Mouse (Mus musculus) adrenal gland, adult 8-10 months (tissue): ENCODE data around the gene Trdmt1. TPM values are rescaled to one million over a fixed set of nuclear protein-coding genes. Genes with fewer than 3 reads are reported as not detected.

Source experiments
- DNase-seq: peaks from one replicate; pipeline ENCODE4 v3.0.0; 2022
- total RNA-seq, 4 experiments: library from RNA; stranded (reverse); gene quantifications; 2 replicates each; pipeline ENCODE4 v1.2.4; 2022

The Trdmt1 gene
- total RNA-seq, 4 experiments from 2014 or later = 3.6 to 8.0 (median 5.1) TPM

DNA sequence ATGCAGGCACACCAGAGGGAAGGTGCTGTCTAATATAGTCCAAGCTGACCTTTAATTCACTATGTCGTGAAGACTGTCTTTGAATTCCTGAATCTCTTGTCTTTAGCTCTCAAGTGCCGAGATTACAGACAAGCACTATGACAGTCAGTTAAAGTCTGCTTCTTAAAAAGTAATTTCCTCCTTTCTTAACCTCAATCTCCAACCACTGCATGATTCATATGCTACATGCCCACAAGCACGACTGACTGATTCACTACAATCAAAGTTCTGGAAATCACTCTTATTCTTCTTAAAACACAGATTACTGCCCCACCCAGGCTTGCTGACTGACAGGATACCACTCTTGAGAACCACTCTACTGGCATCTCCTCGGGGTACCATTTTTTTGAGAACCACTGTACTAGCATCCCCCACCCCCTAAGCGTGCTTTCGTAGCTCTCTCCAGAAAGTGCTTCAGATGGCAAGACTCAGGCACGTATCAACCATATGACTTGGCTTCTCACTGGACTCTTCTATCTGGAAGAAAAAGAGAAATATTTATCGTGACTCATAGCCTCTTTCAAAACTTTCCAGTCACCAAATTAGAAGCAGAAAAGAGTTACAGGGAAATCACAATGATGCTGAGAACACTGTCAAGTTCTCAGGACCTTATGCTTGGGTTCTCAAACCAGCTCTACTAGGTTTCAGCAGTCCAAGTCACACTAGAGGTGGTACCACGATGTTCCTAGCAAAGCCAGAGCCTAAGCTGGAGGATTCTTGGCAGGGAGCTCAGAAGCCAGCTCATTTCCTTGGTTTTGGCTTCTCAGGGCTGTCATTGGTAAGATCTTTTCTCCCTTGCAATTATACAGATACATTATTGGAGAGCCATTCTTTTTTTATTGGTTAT is 12.9 kb upstream of the Trdmt1 start:
- no peak for DNase-seq

DNA sequence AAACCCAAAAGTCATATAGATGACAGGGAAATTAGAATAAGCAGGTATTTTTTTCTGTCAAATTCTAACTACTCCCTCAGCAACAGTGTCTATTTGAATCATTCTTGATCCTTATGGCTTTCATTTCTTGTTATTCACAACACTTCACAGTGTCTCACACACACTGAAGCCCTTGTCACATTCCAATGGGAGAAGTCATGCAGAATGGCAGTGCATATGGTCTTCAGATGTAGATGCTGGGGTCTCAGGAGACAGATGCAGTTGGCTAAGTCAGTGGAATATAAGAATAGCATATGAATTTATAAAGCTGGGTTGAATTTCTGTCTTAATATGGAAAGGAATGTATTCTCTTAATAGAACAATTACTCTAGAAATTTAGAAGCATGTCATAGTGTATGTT is 11.8 kb upstream of the Trdmt1 start:
- no peak for DNase-seq

- DNase-seq = no peak
Measured at GRCm38 (mm10) chr2:13553966-13554365, 9.5 kb upstream of the Trdmt1 start.

DNA sequence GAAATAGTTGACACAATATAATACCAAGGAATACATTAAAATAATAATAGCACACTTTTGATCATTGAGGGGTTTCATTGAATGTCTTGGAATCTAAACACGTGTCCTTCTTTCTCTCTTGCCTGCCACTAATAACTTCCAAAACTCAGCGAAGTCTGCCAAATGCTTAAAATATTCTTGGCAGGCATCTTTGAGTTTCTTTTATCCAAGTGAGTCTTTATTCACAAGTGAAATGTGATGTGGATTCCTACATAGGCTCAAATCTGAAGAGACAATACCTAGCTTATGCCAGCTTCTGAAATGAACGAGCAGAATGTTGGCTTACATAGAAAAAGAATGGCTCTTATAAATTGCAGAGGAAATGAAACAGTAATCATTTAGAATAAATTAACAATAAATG is 4.3 kb upstream of the Trdmt1 start:
- no peak for DNase-seq

GRCm38 (mm10) chr2:13543519-13544124 is 846 bp downstream of the Trdmt1 start:
- DNase-seq = no peak

DNA sequence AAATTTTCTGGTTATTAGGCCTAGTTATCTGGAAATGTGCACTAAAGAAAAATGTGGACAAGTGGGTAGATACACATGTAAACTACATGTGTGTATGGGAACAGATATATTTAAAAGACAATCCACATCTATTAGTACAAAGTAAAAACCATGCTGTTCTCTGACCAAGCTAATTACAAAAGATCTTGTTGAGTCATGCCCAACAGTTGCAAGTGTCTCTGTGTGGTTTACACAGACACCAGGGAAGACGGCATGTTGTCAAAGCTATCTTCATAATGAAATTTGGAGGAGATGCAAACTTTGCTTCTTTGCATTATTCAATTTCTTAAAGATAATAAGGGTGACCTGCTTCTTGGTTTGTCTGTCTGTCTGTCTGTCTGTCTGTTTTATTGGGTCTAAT is 4.6 kb downstream of the Trdmt1 start:
- no peak for DNase-seq

- no peak for DNase-seq
Measured at GRCm38 (mm10) chr2:13538704-13539377, 5.6 kb downstream of the Trdmt1 start.

DNA sequence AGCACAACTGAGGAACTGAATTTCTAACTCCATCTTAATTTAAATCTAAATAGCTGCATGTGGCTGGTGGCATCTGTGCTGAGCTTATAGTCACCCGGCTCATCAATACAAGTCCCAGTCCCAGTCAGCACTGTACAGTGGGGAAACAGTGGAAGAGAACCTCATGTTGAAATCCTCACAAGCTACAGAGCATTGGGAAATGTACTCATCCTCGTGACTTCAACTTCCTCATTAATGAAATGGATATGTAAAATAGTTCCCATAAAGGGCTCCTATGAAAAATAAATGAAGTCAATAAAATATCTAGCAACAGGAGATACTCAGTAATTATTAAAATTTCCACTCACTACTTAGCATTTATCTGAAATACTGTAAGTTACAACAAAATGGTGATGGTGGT is 6.2 kb downstream of the Trdmt1 start:
- no peak for DNase-seq

DNA sequence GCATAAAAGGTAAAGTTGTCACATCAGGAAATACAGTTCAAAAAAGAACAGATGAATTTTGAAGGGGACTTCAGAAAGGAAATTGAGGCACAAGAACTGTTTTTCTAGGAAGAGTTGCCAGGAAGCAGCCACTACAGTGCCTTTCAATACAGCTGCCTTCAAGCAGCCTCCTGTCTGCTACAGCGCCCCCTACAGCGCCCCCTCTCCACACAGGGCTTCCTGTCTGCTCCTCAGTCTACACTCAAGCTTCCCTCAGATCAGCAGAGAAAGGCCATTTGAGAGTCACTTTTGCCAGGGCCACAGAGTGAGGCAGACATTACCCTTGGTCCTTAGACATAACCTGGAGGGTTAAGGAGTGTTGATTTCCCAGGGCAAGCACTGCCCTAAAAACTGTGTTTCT is 6.7 kb downstream of the Trdmt1 start:
- DNase-seq = no peak

GRCm38 (mm10) chr2:13536747-13537146 is 7.7 kb downstream of the Trdmt1 start:
- DNase-seq = no peak

GRCm38 (mm10) chr2:13530639-13531038 is 13.8 kb downstream of the Trdmt1 start:
- DNase-seq = no peak

DNA sequence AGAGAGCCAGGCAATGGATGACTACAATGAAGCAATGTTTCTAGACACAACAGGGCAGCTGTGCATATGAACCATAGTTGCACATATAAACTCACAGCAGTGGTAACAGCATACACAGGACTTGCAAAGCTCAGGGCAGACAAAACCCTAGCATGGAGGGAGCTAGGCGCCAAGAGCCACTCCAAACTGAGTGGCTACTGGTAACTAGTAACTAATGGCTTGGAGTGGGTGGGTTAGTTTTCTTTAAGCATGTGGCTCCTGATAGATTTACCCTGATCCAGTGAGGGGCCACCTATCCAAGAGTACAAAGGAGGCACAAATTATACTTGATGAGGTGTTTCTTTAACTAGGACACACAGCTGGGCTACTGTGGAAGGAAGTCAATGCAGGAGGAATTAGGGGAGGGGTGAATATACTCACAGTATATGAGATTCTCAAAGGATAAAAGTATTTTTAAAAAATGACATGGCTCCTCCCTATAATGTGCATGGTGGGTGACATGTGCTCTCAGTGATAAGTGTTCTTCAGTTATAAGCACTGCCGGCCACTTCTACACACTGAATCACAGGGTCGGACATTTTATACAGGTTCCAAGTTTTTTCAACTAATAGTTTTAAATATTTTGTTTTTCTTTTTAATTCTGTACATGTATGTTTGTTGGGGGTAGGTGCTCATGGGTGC is 15.1 kb downstream of the Trdmt1 start:
- DNase-seq = no peak

DNA sequence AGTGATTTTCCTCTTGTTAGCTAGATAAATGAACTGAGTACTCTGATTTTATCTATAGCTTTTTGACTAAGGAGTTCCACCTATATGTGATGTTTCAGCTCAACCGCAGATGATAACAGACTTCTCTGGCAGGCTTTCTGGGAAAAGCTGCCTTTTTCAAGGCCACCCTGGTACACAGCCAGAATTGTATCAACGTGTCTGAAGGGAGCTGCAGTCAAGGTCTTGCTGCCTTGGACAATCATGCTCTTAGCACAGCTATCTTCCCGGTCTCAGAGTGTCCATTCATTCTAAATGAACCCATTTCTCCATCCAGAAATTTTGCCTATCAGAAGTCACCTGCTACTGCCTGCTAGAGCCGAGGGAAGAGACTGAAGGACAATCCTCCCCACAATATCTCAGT is 16.9 kb downstream of the Trdmt1 start:
- peak; percentile 75 for DNase-seq

GRCm38 (mm10) chr2:13527125-13527524 is 17.3 kb downstream of the Trdmt1 start:
- no peak for DNase-seq

GRCm38 (mm10) chr2:13526205-13526604 is 18.3 kb downstream of the Trdmt1 start:
- no peak for DNase-seq

- DNase-seq = no peak
Measured at GRCm38 (mm10) chr2:13523540-13524456, 20.7 kb downstream of the Trdmt1 start.

DNA sequence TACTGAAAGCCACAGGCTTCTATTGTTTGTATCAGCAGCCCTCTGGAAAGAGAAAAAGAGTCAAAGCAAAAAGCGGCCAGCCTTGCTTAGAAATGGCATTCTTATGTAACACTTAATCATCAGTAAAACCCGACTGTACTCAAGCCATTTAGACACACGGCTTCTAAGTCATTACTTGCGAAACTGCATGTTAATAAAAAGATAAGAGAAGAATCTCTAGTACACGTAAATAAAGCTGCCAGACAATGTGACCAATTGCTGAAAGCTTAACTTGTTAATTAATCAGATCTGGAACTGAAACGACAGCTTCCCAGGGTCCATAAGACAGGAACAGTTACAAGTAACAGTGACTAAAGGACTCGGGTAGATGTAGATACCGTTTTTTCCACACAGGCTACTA is 22.4 kb downstream of the Trdmt1 start:
- no peak for DNase-seq

GRCm38 (mm10) chr2:13514949-13515348 is 29.5 kb downstream of the Trdmt1 start:
- DNase-seq = no peak

DNA sequence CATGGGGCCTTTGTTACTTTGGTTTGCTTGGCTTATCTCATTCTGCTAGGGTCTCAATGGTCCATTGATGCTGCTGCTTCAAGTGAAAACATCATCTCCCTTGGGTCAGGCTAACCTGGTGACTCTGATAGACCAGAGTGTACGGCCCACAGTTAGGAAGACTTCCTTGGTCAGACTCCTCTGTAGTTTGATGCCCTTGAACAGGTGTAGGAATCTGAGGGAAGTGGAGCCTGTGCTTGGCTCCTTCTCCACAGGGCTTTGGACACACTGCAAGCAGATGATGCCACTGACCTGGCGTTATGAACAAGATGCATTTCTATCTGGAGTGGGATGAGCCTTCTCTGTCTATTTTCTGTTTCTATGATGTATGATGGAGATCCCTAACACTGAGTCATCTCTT is 41.8 kb downstream of the Trdmt1 start:
- DNase-seq = no peak

DNA sequence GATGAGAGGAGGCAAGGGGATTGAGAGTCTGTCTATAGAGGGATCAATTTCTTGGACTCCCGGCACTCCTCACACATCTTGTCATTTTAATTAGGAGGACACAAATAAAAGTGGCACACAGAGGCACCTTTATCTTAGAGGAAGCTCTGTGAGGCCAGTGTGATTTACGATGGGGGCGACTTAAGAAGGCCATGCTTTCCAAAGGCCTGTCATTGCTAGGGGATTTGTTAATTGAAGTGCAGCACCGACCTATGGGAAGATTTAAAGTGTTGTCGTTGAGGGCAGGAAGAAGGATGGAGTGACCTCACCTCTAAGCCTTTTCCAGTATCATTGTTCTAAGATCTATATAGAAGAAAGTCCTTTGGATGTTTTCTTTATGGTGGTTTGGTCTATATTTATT is 42.9 kb downstream of the Trdmt1 start:
- no peak for DNase-seq

- DNase-seq = no peak
Measured at GRCm38 (mm10) chr2:13500298-13500999, 44.0 kb downstream of the Trdmt1 start.
